Comparison of ENCODE assay signal across 30 mouse cellular contexts in the genomic region with DNA sequence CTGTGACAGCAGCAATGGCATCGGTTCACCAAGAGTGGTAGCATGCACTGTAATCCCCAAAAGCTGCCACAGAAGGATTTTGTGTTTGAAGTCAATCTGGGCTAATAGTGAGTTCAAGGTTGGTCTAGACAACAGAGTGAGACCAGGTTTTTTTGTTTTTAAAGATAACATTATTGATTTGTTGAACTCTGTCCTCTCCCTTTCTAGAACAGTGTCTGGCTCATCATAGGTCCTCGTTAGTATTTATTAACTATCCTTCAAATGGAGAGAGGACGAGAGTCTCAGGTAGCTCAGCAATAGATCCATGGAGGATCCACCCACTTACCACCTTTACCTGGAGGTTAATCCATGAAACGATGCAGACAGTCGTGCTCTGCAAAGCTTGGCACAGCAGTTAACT.
"Had no signal": no experiment of that assay in that cellular context is flagged by ENCODE, and none has a peak within 500 bp of the region (broad histone marks: within the 10 kb centered on the region; RNA-seq: fewer than 3 reads in every experiment).

No protein-coding gene starts in this region.

- H3K9ac ChIP-seq: limb, embryonic 12.5 days; limb, embryonic 13.5 days; limb, embryonic 15.5 days; liver, embryonic 13.5 days; liver, embryonic 14.5 days; liver, embryonic 15.5 days; lung, embryonic 14.5 days; lung, embryonic 15.5 days; midbrain, embryonic 12.5 days; midbrain, embryonic 13.5 days; midbrain, embryonic 15.5 days; neural tube, embryonic 12.5 days had no signal

- ATAC-seq: lung, postnatal 0 days; midbrain, embryonic 13.5 days; midbrain, embryonic 15.5 days; midbrain, embryonic 16.5 days had no signal

- H3K9me3 ChIP-seq: limb, embryonic 10.5 days; limb, embryonic 12.5 days; limb, embryonic 13.5 days; limb, embryonic 15.5 days; liver, embryonic 13.5 days; liver, embryonic 15.5 days; lung, embryonic 15.5 days; megakaryocyte, embryonic 14.5 days; midbrain, embryonic 10.5 days; midbrain, embryonic 12.5 days; midbrain, embryonic 13.5 days; midbrain, embryonic 15.5 days; neural tube, embryonic 12.5 days had no signal

- H3K27ac ChIP-seq: left cerebral cortex, adult 2 months; limb, embryonic 10.5 days; limb, embryonic 12.5 days; limb, embryonic 13.5 days; limb, embryonic 15.5 days; liver, embryonic 13.5 days; liver, embryonic 14.5 days; liver, embryonic 15.5 days; lung, embryonic 15.5 days; macrophage; midbrain, embryonic 10.5 days; midbrain, embryonic 12.5 days; midbrain, embryonic 13.5 days; midbrain, embryonic 15.5 days; neural tube, embryonic 12.5 days had no signal

- H3K4me2 ChIP-seq: limb, embryonic 12.5 days; limb, embryonic 13.5 days; limb, embryonic 15.5 days; liver, embryonic 13.5 days; liver, embryonic 15.5 days; lung, embryonic 14.5 days; lung, embryonic 15.5 days; midbrain, embryonic 11.5 days; midbrain, embryonic 12.5 days; midbrain, embryonic 13.5 days; midbrain, embryonic 15.5 days; neural tube, embryonic 12.5 days had no signal

- H3K27me3 ChIP-seq: limb, embryonic 12.5 days; limb, embryonic 13.5 days; limb, embryonic 15.5 days; liver, embryonic 13.5 days; liver, embryonic 15.5 days; midbrain, embryonic 12.5 days; midbrain, embryonic 13.5 days; midbrain, embryonic 15.5 days; neural tube, embryonic 12.5 days had no signal

- DNase-seq: layer of hippocampus, postnatal 36 days; left cerebral cortex, postnatal 4 days; liver, embryonic 13.5 days; lung, adult 18-20 months; lung, adult 2 months; lung, embryonic 14.5 days; lung, postnatal 10 days; lung, postnatal 14 days; lung, postnatal 36 days; lung, postnatal 4 days; midbrain, embryonic 14.5 days had no signal

- H3K4me3 ChIP-seq: left cerebral cortex, adult 2 months; limb, embryonic 10.5 days; limb, embryonic 12.5 days; limb, embryonic 13.5 days; limb, embryonic 15.5 days; liver, embryonic 13.5 days; liver, embryonic 15.5 days; lung, embryonic 15.5 days; megakaryocyte, embryonic 14.5 days; midbrain, embryonic 10.5 days; midbrain, embryonic 12.5 days; midbrain, embryonic 13.5 days; midbrain, embryonic 15.5 days; myocyte; neural tube, embryonic 12.5 days had no signal

- H3K36me3 ChIP-seq: limb, embryonic 10.5 days; limb, embryonic 12.5 days; limb, embryonic 13.5 days; limb, embryonic 15.5 days; liver, embryonic 13.5 days; liver, embryonic 15.5 days; lung, embryonic 15.5 days; midbrain, embryonic 10.5 days; midbrain, embryonic 12.5 days; midbrain, embryonic 13.5 days; midbrain, embryonic 15.5 days; neural tube, embryonic 12.5 days had no signal

- H3K4me1 ChIP-seq: liver, embryonic 13.5 days; liver, embryonic 15.5 days; megakaryocyte, embryonic 14.5 days had no signal
